Mouse (Mus musculus): ENCODE results near the gene Aox1. TPM values are rescaled to one million over a fixed set of nuclear protein-coding genes. Genes with fewer than 3 reads are reported as not detected.

Gene Aox1
- polyA plus RNA-seq, 3 experiments from 2014 or later: not detected

DNA sequence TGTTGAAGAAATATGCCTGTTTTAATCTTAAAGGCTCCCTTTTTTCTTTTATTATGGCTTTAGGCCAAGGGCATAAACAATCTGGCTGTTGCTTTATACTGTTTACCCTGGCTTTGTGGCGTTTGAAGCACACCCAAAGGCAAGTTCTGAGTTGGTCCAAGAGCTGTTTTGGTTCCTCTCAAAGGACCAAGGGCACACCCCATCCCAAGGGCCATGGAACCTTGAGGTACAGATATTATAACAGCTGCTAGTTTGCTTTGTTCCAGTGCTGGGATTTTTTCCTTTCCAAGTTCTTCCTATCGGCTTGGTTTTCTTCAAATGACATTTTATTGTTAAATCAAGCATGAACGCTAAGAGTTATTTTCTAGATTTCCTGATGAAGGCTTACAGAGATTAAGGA is 35.9 kb downstream of the Aox1 start:
- no peak for ATAC-seq

DNA sequence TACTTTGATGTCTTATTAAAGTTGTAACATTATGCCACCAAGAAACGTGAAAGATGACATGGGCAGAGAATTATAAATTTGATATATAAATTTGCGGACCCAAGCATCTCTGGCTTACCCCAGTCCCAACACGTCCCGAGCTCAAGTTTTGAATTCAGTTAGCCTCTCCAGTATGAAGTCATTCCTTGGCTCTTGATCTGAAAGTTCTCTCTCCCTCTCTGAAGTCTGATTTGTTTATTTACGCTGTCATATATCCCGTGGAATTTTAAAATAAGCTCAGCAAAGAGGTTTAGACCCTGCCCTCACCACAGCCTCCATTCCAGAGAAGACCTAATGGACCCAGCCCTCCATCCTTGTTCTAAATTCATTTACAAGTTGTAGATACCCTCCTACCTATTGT is 39.5 kb downstream of the Aox1 start:
- ATAC-seq: no peak

DNA sequence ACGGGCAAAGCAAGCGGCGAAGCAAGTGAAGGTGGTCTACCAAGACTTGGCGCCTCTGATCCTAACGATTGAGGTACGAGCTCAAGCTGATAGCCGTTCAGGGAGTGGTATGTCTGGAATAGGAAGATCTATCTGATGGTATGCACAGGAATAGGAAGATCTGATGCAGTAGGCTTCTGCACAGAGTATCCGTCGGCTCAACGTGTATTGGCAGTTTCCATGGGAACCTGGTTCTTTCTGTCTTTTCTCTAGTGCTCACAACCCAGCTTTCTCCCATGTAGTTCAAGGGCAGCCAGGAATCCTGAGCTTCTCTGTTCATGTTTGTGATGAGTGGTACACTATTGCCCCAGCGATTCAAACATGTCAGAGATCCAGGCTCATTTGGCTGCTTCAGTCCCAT is 40.4 kb downstream of the Aox1 start:
- no peak for ATAC-seq

DNA sequence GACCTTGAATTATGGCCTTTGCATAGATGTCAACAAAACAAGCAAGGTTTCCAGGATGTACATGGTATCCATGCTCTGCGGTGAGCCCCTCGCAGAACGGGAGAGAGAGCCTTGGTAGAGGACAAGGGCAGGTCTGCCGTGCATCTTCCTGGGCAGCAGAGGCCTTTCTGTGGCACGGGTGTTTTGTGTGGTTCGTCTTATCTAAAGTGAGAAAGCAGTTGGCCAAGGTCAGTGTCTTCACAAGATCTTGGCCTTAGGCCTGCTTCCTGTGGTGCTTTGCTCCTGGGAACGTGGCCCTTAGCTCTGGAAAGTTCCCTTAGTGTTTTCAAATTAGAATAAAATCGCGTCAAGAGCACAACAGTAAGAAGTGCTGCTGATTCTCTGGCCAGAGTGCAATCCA is 41.3 kb downstream of the Aox1 start:
- no peak for ATAC-seq

DNA sequence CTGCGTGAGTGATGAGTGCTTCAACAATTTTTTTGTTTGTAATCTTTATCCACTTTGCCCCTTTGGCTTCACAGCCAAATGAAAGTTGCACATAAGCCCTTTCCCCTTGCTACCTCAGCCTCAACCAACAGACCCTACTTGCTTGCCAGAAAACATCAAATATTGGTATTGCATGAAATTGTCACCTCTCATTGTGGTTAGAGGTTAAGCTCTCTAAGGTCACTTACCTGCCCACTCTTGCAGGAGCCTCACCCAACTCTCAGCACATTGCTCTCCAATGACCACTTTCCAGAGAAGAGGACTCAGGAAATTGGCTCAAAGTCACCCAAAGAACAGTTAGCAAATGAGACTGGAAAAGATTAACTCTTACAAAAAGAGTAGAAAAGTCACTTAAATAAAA is 41.8 kb downstream of the Aox1 start:
- no peak for ATAC-seq

DNA sequence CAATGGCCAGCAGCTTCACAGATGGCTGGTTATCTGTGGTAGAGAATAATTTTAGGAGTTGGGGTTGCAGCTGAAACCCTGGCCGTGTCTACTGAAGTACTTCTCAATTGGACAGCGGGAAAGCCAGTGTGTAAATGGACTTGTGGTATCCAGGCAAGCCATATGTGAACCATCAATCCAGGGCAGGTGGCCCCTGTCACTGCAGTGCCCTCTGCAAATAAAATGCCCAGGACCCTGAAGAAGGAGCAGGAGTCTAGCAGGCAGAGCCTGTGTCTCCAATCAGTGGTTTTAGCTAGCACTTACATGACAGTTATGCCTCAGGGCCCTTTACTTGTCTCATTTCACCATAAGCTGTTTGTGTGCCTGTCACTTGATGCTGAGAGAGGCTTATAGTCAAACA is 42.7 kb downstream of the Aox1 start:
- no peak for ATAC-seq

DNA sequence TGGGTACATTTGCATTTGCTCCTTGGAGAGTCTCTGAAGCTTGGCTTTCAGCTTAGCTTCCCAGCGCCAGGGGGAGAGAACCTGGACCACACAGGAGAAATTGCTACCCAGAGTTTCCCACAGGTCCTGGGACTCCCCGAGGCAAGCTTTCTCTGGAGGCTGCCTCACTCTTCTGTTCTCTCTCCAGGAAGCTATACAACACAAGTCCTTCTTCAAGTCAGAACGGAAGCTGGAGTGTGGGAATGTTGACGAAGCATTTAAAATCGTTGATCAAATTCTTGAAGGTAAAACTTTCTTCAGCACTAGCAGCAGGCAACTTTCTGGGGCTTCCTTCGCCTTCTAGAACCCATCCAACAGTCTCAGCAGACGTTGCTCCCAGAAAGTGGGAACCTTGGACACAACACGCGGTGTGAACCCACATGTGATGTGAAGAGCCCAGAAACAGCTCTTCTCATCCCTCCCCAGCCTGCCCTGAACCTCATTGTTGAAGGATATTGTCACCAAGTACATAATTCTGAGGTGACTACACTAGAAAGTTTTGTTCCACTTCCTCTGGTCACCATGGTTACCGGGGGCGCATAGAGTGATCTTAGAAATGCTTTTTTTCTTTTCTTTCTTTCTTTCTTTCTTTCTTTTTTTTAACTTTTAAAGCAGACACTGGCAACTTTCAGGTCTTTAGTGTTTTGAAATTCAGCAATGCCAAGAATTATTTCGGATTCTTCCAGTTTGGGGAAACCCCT is 43.4 kb downstream of the Aox1 start:
- no peak for ATAC-seq

DNA sequence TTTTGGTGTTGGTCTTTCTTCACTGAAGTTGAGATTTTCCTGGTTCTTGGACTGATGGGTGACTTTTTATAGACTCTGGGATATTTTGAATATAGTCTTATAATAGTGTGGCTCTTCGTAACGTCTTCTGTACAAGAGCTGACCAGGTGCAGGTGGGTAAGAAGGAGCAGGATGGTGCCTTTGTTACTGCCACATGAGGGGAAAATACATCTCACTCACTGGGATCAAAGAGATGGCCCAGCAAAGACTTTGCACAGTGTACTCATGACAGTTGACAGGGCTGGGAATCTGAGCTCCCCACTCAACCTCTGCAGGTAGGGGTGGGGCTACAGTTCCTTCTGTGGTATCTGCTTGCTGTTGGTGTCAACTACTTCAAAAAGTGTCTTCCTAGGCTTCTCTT is 44.5 kb downstream of the Aox1 start:
- no peak for ATAC-seq

DNA sequence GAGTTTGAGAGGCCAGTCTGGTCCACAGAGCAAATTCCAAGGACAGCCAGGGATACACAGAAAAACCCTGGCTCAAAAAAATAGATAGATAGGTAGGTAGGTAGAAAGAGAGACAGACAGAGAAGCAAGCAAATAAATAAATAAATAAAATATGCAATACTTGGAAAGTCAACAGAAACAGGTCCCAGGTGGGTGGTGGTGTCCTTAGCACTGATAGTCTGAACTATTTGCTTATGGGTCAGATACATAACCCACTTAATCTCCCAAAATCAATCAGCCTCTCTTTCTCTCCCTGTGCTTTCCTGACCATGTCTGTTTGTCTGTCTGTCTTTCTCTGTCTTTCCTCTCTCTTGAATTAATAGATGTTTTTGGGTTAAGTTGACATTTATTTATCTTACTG is 48.2 kb downstream of the Aox1 start:
- no peak for ATAC-seq

DNA sequence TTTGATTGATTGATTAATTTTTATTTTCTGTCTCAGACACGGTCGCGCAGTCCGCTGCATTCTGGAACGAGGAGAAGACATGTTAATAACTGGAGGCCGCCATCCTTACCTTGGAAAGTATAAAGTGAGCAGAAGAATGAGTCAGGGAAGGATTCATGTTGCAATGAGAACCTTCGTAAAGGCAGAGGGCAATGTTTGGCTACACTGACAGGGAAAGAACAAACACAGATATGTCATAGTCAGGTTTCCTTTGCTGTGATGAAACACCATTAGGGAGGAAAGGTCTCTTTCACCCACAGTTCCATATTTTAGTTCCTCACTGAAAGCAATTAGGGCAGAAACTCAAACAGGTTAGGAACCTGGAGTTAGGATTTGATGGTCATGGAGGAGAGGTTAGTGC is 48.7 kb downstream of the Aox1 start:
- no peak for ATAC-seq

DNA sequence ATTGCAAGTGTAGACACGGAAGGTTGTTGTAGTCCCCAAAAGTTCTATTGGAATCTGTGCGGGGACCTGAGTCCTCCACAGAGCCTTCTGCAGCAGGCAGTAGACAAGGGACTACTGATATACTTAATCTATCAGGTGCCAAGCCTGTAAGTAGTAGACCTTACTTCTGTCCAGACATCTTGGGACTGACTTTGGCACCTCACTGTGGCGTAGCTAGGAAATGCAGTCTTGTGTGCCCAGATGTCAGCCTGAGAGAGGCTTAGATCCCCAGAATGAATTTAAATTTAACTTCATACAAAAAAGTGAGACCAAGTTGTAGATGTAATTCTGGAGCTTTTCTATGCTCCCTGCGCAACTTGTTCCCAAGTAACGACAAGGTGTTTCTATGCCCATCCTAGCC is 50.0 kb downstream of the Aox1 start:
- ATAC-seq: no peak

DNA sequence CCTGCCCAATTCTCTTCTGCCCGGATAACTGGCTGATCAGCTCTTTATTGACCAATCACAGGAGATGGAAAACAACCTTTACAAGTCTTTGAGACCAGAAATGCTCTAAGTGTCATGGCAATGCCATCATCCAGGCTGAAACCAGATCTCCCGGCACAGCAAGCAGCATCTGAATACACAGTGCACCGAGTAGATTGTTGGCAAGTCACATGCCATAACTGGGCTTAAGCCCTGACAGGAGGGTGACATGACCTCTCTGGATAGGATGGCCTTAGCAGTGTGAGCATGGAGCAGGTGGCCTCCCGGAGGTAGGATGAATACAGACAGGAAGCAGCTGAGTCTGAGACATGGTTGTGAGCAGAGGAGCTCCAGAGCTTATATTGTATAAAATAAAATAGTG is 50.7 kb downstream of the Aox1 start:
- no peak for ATAC-seq

DNA sequence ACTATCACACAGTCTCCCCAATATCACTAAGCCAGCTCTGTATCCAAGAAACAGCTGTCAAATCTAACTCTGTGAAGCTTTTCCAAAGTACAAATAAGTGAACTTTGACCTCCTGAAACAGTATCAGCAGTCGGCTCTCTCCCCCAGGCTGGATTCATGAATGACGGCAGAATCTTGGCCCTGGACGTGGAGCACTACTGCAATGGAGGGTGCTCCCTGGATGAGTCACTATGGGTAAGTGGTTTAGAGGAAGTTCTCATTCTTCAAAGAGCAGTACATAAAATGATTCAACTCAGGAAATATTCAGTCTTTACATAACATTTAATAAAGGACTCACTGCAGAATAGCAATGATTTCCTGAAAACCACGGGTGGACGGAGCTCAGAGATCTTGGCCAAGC is 51.6 kb downstream of the Aox1 start:
- no peak for ATAC-seq

DNA sequence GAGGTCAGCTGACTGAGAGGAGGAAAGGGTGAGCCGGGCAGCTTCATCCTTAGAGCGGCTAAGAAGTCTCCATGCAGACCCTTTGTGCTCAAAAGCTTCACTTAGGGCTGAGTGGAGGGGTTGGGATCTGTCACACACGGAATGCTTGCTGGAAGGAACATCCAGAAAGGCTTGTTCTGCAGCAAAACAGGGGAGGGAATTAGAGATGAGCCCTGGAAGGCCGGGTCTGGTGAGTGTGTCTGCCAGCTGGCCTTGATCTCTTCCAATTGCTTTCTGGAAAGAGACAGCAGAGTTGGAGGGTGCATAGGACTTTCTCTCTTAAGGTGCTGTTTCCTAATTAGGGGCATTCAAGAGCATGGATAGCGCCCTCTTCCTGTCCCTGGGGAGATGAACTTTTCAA is 59.6 kb downstream of the Aox1 start:
- ATAC-seq: no peak

DNA sequence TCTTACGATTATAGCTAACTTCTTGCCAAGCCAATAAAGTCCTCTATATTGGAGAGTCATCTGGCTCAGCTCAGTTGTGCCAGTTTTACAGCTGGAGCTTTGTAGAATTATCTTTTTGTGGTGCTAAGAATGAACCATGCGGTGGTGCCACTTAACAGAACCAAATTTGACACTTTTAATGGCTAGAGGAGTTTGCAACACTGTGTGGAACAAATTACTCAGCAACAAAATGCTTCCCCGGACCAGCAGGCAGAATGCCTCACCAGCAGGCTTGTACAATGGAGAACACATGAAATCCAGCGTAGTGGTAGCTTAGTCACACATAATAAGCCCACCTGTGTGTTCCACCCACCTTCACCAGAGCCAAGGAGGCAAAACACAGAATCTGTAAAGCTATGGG is 60.5 kb downstream of the Aox1 start:
- no peak for ATAC-seq

DNA sequence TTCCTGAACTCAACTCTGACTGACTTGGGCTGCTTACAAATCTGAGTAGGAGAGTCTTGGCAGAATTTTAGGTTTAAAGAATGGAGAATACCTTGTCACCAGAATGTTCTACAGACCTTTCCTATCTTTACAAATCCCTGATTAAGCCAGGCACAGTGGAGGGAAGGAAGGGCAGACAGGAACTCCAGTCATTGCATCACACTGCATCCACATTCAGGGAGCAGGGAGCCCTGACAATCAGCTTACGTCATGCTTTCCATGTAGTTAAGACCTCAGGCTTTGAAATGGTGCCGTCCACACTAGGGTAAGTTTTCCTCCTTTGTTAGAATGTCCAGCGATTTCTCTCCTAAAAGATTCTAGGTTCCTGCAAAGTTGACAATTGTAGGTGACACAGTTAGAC is 61.5 kb downstream of the Aox1 start:
- ATAC-seq: no peak

DNA sequence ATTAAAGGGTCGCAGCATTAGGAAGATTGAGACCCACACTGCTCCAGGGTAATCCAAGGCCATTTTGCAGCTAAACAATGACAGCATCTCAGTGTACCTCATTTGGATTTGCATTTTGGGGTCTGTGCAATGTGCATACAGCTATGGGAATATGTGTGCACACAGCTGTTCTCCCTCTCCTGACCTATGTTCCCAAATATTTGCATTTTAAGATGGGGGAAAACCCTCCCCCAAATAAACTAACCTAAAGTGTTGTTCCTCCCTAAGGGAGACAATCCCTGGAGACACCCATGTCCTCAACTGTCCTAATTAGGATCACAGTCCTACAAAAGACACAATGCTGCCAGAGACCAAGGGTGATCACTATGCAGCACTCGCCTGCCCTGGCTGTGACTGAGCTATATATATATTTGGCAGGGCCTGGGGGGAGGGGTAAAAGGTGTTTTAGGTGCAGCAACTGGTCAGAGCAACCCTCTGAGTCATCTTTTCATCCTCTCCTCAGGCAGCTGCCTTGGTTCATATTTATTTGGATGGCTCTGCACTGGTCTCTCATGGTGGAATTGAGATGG is 62.3 kb downstream of the Aox1 start:
- ATAC-seq: no peak

DNA sequence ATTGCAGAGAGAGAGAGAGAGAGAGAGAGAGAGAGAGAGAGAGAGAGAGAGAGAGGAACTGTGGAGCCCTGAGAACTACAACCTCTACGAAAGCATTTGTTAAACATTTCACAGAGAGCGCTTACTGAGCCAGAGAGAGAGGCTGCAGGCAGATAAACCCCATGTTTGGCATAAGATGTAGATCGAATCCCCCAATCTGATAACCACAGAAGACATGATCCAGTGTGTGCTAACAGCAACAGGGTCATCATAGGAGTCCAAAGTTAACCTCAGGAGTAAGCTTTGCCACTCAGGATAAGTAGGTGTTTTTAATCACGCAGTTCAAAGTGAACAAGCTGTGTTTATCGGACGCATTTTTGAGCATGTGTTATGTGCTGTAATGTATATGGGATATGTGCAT is 67.6 kb downstream of the Aox1 start:
- ATAC-seq: no peak

DNA sequence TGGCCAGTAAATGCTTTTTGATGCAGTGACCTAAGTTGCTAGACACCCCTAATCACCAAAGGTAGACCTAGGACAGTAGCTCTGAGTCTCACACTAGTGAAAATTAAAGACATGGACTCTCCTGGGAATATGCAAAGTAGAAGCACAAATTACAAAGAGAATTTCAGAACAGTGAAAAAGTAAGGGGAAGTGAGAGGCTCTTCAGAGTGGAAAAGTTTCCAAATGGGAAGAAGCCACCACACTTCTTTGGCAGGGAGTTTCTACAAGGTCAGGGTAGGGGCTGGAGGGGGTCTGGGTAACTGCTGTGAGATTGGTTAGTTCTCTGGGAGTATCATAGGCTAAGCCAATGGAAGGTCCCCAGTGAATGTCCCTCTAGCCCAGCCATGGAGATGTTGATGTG is 69.4 kb downstream of the Aox1 start:
- ATAC-seq: no peak

DNA sequence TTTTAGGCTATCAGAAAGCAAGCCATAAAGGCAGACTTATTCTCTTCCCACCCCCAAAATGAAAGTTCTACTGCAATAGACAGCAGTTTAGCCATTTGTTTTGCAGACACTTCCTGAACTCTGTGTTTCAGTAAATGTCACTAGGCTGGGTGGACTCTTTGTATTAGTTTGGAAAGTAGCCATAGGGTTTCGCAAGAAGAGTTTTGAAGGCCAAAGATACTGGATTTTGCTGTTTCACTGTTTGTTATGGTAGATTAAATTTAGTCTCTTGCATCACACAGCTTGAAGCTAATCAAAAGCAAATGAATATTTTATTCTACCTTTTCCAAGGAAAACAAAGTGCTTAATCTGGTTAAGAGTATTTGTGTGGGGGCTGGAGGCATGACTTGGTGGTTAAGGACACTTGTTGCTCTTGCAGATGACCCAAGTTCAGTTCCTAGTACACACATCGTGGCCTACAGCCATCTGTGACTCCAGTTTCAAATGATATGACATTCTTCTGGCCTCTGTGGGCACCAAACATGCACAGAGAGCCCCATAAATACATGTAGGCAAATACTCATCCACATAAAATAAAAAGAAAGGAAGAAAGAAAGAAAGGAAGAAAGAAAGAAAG is 71.9 kb downstream of the Aox1 start:
- ATAC-seq: no peak

DNA sequence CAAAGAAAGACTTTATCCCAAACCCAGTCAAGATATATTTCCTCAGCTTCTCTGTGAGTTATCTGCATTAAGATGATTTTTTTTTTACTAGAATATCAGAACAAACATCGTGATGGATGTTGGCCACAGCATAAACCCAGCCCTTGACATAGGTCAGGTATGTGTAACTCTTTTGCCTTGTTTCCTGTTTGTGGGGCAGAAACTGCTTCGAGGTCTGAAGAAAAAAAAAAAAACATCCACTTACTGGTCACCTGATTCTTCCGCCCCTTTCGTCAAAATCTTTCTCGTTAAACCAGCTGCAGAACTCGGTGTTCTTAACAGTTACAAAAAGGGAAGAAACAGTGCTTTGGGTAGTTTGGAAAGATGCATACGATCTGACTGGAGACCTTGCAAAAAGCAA is 72.8 kb downstream of the Aox1 start:
- no peak for ATAC-seq

DNA sequence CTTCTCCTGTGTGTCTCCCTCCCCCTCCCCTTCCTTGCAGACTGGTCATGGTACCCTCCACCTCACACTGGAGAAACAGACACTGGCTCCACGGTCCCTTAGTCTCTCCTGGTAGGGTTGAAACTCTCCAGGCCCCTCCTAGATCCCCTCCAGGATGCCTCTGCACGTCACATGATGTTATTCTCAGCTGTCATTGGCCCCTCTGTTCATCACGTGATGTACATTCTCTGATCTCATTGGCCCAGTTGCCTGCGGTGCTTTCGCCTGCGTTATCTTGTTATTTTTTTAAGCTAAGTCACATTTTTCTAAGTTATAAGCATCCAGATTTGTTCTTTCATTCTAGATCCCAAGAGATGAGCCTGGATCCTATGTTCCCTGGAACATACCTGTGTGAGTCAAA is 76.0 kb downstream of the Aox1 start:
- ATAC-seq: no peak

DNA sequence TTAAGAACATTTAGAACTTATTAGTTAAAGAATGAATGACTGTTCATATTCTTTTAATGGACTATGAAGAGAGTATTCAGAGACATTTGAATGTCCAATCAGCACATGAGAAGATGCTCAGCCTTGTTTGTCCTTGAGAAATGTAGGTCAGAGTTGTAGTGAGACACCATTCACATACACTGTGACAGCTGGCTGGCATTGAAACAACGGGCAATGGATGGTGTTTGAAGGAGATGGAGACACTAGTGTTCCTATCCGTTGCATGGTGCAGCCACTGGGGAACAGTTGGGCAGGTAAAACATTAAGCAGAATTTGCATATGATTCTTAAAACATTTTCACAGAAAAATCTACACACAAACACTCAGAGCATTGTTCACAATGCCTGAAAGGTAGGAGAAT is 77.3 kb downstream of the Aox1 start:
- ATAC-seq: no peak

DNA sequence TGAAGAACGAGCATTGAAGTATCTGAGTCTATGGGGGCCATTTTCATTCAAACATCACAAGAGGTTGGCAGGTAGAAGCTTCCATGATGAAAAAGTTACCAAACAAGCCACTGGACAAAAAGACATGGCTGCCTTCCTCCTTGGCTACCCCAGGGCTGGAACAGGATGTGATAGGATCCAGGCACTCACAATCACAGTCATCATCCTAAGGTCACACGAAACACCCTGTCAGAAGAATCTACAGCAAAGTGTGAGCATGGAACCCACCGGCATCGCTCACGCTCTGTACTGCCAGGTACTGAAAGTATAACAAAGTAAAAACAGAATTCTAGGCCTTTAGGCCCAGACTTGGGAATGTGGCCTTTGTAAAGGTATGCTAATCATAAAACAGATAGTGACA is 80.5 kb downstream of the Aox1 start:
- ATAC-seq: no peak

DNA sequence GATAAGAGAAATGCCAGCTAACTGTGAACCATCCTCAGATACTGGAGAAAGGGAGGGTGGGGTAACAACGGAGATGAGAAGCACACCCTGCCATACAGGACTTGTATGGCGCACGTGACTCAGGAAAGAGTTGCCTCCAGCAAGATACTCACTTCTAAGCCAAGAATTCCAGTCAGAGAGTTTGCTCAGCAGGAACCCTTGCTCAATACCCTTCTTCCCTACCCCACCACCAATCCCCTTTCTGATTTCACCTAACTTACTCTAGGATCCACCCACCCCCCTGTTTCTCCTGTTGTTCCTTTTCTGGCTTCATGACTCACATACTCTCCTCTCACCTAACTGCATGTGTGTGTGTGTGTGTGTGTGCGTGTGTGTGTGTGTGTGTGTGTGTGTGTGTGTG is 81.6 kb downstream of the Aox1 start:
- ATAC-seq: no peak

Measured in inflammation-experienced regulatory T-cells, adult 6 months (primary cell).